Mouse (Mus musculus) spleen, adult 2 months (tissue): ENCODE measurements around the gene Gatad2a.

Experiments used
- CTCF ChIP-seq: fragments of 200-500 bp; IDR thresholded peaks from 2 replicates; pipeline ENCODE4 v1.5.1; 2011; ENCODE audit warnings: mild to moderate bottlenecking, inconsistent platforms; ENCODE audit not compliant: insufficient read depth, insufficient read length, insufficient replicate concordance; ENCODE audit errors: extremely low read depth
- POLR2A ChIP-seq: fragments of 200-500 bp; IDR thresholded peaks from 2 replicates; pipeline ENCODE4 v1.6.1; 2011; ENCODE audit warnings: low read depth, low read length, inconsistent platforms

- no peak for TF ChIP-seq CTCF
- TF ChIP-seq POLR2A, result no peak
Observed at GRCm38 (mm10) chr8:69899876-69900275, 96.3 kb downstream of the Gatad2a start.
